Mouse (Mus musculus) ES-CJ7 (cell line): ENCODE data around the gene Fam90a1a.
"Not testable (repeated sequence)": the region's sequence is repeated elsewhere in the genome, so short reads cannot be mapped to it uniquely, and the experiment has no call there.

Experiments used
- DNase-seq: peaks from one replicate; pipeline ENCODE4 v3.0.0; 2011; ENCODE audit warnings: low read depth, low spot score

The Fam90a1a gene

GRCm38 (mm10) chr8:21958414-21958813, at the start of gene Fam90a1a:
Fam90a1a (plus strand) TSS chr8:21958714.
- no peak for DNase-seq

- DNase-seq: peak; percentile 82
These were observed 46.6 kb upstream of the Fam90a1a start for GRCm38 (mm10) chr8:21911931-21912330.

DNA sequence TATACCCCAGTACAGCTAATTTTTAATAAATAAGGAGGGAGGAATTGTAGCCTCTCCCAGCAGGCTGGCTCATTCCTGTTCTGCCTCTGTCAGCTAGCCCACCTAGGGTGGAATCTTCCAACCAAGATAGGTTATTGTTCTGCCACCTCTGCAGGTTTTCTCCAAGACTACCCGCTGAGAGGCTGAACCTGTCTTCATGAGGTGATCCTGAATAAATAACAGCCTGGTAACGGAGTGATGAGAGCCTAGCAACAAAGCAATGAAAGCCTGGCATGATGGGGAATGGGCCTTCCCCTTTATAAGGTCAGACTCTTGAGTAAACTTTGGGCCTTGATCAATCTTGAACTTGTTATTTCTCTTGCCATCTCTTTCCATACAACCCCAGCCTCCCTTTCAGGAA, 46.0 kb upstream of the Fam90a1a start:
- DNase-seq: peak; percentile 77

- DNase-seq: no peak
These were observed 42.9 kb upstream of the Fam90a1a start for GRCm38 (mm10) chr8:21915625-21916024.

GRCm38 (mm10) chr8:21930754-21931153, 27.8 kb upstream of the Fam90a1a start:
- DNase-seq: not testable (repeated sequence)

- no peak for DNase-seq
These were observed 25.9 kb upstream of the Fam90a1a start, which contains the start of gene Defb15 for GRCm38 (mm10) chr8:21932610-21933009. Defb15 (minus strand) TSS chr8:21932710.

GRCm38 (mm10) chr8:21938052-21938451, 20.5 kb upstream of the Fam90a1a start, which contains the start of gene Defb35:
Defb35 (plus strand) TSS chr8:21938352.
- not testable (repeated sequence) for DNase-seq

- DNase-seq: no peak
These were observed 12.1 kb upstream of the Fam90a1a start, which contains the start of gene Defb13 for GRCm38 (mm10) chr8:21946462-21946861. Defb13 (plus strand) TSS chr8:21946762.

DNA sequence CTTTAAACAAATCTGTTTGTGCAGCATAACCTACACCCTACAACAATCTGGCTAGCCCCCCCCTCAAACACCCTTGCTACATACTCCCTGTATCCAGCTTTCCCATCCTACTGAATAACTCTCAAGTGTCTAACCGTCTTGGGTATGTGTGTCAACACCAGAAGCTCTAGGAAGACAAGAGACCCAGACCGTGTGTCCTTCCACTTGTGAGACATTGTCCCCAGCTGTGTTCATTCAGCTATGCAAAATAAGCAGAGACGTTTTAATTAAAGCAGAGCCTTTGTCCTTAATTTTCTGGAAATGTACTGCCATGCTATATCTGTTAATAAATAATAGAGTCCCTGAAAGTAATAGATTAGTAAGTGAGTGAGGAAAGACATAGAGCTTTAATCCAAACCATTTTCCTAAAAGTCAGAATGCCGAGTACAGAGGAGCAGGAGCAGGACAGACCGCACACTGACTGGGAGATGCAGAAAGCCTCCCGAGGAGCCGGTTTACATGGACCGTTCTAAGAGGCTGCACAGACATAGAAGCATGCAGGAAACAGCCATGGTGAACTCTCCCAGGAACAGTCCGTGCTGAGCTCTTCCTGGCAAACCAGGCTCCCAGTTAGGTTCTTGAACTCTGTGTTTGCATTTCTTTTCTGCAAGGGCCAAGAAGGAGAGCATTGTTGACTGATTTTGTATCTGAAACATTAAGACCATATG, 11.1 kb upstream of the Fam90a1a start:
- no peak for DNase-seq

- peak; percentile 72 for DNase-seq
These were observed 3.2 kb upstream of the Fam90a1a start for GRCm38 (mm10) chr8:21955321-21955720.

DNA sequence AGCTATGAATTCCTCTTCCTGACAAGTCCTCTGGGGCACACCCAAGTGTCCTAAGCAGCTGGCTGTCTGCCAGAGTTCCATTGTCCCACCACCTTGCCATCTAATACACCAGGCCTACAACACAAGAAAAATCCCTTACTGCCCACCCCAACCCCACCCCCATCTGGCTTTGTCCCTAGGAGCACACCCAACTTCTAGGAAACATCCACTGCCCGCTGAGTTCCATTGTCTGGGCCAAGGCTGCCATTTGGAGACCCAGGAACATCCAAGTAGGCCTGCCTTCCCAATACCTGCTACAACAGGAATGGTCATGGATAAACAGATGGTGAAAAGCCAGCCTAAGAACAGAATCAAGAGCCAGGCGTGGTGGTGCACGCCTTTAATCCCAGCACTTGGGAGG, 2.2 kb upstream of the Fam90a1a start:
- DNase-seq: peak; percentile 85

DNA sequence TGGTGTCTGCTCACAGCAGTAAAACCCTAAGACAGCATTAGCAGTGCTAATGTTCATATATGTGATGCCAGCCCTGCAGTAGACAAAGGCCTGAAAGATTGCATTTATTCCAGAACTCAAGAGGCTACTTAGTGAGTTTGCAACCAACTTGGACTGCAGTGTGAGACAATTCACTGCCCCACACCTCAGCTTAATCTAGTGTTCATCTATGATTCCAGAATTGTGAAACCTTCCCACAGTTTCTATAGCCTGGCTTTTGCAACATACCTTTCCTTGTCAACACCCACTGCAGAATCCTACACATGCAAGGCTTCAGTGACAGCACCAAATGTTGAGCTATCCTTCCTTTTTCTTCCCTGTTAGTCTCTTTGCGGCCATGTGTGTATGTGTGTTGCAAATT, 8.1 kb downstream of the Fam90a1a start:
- DNase-seq: no peak

- no peak for DNase-seq
These were observed 11.0 kb downstream of the Fam90a1a start, which contains the start of gene Ccdc70 for GRCm38 (mm10) chr8:21969475-21969874. Ccdc70 (plus strand) TSS chr8:21969775.

GRCm38 (mm10) chr8:21978193-21978592, 19.7 kb downstream of the Fam90a1a start:
- DNase-seq: no peak

DNA sequence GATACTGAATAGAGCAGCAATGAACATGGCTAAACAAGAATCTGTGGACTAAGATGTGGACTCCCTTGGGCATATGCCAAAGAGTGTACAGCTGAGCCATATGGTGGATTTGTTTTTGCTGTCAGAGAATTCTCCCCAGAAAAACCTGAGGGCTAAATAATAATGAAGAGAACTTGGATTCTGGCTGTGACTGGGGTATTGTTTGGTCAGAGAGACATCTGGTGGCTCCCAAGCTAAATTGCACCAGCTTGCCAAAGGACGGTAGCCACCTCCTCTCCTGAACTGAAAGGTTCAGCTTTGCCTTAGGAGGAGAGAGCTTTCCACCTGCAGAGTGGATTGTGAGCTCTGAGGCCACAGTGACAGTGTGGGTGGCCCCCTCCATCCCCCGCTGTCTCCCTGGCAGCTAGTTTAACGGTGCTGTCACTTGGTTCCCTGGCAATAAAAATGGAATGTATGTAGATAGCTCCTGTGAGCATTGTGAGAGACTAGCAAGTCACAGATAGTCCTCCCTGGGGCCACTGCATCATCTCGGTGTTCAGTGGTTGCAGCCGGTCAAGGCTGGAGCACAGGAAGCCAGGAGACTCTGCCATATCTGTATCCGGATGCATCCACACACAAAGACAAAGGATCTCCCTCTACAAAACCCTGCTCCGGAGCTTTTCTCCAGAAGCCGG, 23.3 kb downstream of the Fam90a1a start:
- peak; percentile 65 for DNase-seq

DNA sequence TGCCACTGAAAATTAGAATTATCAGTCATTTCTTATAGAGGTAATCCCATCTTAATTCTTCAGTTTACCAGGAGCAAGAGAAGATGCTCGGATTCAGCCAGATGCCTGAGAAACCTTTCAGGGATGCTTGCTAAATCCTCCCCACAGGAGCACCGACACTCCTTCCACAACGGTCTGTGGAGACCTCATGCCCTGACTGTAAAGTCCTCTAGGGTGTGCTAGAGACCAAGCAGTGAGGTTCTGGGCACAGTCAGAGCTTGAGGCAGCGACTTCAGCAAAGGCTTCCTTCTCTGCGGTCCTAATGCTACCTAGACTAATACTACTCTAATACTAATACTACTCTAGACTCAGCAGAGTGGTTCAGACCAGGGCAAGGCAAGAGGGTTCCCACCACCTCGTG, 33.7 kb downstream of the Fam90a1a start:
- DNase-seq: peak; percentile 82

DNA sequence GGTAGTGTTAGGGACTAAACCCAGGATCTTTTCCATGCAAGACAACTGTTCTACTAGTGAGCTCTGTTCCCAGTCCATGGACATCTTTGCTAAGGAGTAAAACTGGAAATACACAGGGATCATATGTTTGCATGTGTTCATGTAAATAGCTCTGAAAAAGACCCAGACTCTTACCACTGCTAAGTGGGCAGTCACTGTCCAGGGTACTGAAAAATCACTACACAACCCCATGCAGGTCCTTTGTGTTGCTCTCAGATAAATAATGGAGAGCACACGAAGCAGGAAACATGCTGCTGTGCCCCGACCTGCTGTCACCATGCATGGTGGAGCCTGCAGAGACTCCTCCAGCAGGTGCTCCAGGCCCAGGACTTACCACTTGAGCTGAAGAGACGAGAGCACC, 36.7 kb downstream of the Fam90a1a start:
- peak; percentile 45 for DNase-seq

GRCm38 (mm10) chr8:22004750-22005522, 46.4 kb downstream of the Fam90a1a start:
- DNase-seq: no peak

- DNase-seq: no peak
These were observed 47.9 kb downstream of the Fam90a1a start for GRCm38 (mm10) chr8:22006423-22006822.

GRCm38 (mm10) chr8:22009403-22009802, 50.9 kb downstream of the Fam90a1a start:
- no peak for DNase-seq

DNA sequence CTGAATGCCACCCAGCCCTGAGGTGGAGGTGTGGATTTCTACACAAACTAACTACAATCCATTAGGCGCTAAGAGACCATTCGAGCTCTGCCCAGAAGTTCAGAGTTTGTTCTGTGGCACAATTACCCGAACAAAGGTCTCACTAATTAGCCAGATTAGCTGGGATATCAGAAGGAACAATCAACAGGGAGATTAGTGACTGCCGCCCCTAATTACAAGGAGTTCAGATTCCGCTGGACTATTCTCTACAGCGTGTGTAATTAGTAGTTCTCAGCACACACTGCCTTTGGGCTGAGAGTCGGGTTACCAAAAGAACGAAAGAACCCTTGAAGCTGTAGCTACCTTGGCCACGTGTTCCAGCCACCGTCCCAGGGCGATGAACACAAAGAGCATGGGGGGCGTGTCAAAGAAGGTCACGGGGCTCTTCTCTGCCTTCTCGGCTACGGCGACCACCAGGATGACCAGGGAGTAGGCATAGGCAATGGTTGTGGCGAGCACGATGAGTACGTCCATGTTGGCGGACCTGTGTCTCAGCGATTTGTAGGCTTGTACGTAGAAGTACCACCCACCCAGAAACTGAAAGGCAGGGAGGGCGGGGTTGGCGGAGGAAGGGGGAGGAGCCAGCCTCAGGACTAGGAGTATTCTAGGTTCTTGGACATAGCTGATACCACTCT, 54.7 kb downstream of the Fam90a1a start:
- DNase-seq: no peak
